16 mouse cellular contexts compared by ENCODE assay signal in genomic region chr16:21280200-21280627, GRCm38 (mm10).
"Had no signal": no experiment of that assay in that cellular context is flagged by ENCODE, and none has a peak within 500 bp of the region (broad histone marks: within the 10 kb centered on the region; RNA-seq: fewer than 3 reads in every experiment).

No protein-coding gene starts in this region.

- H3K27me3 ChIP-seq: intestine, embryonic 15.5 days; limb, embryonic 15.5 days; lung, embryonic 15.5 days had no signal

- H3K9me3 ChIP-seq: intestine, embryonic 15.5 days; limb, embryonic 15.5 days; lung, embryonic 15.5 days had no signal

- H3K36me3 ChIP-seq: intestine, embryonic 15.5 days; limb, embryonic 15.5 days; lung, embryonic 15.5 days had no signal

- H3K4me3 ChIP-seq: intestine, embryonic 15.5 days; layer of hippocampus, adult 2 months; limb, embryonic 15.5 days; lung, embryonic 15.5 days had no signal

- DNase-seq: kidney, adult 11 months; kidney, adult 9 months; kidney, postnatal 25 days; layer of hippocampus, adult 9-11 months; liver, postnatal 0 days; midbrain, embryonic 14.5 days; thymus, postnatal 36 days had no signal

- H3K27ac ChIP-seq: intestine, embryonic 15.5 days; kidney, postnatal 0 days; layer of hippocampus, adult 2 months; limb, embryonic 15.5 days; liver, embryonic 14.5 days; lung, embryonic 15.5 days; macrophage; stomach, postnatal 0 days had no signal

- H3K9ac ChIP-seq: intestine, embryonic 15.5 days; limb, embryonic 15.5 days; liver, embryonic 14.5 days; liver, postnatal 0 days; lung, embryonic 15.5 days had no signal

- H3K4me2 ChIP-seq: intestine, embryonic 15.5 days; limb, embryonic 15.5 days; liver, embryonic 11.5 days; lung, embryonic 15.5 days had no signal

- ATAC-seq: intestine, embryonic 15.5 days; liver, postnatal 0 days had no signal
